Mouse (Mus musculus) ES-Bruce4 (cell line): ENCODE results near the gene Prap1.

Source experiments
- CTCF ChIP-seq: IDR thresholded peaks from one replicate; pipeline ENCODE4 v1.8.1; 2011; ENCODE audit warnings: low read depth, low read length
- EP300 ChIP-seq: IDR thresholded peaks from 2 replicates; pipeline ENCODE4 v1.6.1; 2011; ENCODE audit warnings: low read depth, low read length; ENCODE audit not compliant: insufficient read depth
- POLR2A ChIP-seq: IDR thresholded peaks from one replicate; pipeline ENCODE4 v1.8.1; 2011; ENCODE audit warnings: low read length; ENCODE audit not compliant: insufficient read depth

DNA sequence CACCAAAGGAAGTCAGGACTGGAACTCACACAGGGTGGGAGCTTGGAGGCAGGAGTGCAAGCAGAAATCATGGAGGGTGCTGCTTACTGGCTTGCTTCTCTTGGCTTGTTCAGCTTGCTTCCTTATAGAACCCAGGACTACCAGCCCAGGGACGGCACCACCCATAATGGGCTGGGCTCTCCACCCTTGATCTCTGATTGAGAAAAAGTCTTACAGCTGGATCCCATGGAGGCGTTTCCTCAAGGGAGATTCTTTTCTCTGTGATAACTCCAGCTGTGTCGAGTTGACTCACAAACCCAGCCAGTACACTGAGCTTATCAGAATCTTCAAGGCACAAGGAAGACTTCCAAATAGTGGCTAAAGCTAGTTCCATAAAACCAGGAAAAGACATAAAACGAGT is 29.6 kb downstream of the Prap1 start:
- TF ChIP-seq CTCF (no peak), POLR2A (no peak), EP300 (no peak)
